Mouse (Mus musculus) spleen, adult 2 months (tissue): ENCODE data around the gene Tgfb3.

ENCODE experiments used
- CTCF ChIP-seq: fragments of 200-500 bp; IDR thresholded peaks from 2 replicates; pipeline ENCODE4 v1.5.1; 2011; ENCODE audit warnings: mild to moderate bottlenecking, inconsistent platforms; ENCODE audit not compliant: insufficient read depth, insufficient read length, insufficient replicate concordance; ENCODE audit errors: extremely low read depth
- POLR2A ChIP-seq: fragments of 200-500 bp; IDR thresholded peaks from 2 replicates; pipeline ENCODE4 v1.6.1; 2011; ENCODE audit warnings: low read depth, low read length, inconsistent platforms

DNA sequence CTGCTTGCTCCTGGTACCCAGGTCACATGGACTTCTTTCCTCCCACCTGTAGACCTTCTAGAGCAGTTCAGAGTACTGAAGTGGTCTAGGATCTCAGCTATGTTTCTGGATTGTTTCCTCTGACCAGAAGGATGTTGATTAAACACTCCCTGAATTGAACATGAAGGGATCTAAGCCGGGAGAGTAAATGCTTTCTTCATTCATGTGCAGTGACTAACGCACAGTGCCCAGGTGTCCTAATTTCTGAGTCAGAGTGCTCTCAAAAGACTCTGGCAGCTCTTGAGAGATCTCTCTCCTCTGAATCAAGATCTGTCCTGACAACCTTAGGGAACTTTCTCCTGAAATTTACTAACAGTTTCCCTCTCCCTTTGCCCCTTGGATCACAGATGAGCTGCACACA lies 66.6 kb downstream of the Tgfb3 start:
- TF ChIP-seq CTCF: no peak
- no peak for TF ChIP-seq POLR2A
